Mouse (Mus musculus) limb, embryonic 13.5 days (tissue): ENCODE results near the gene Gm49396. TPM values are rescaled to one million over a fixed set of nuclear protein-coding genes. Genes with fewer than 3 reads are reported as not detected.
A peak's percentile ranks its signal among the peaks of the same experiment; 100 is the strongest.

Experiments
- ATAC-seq: fragments of 200-750 bp; cut with Nextera tagmentation; 2 replicates; pipeline ENCODE4 v1.8.0; 2017; ENCODE audit warnings: low read depth, moderate number of reproducible peaks, moderate TSS enrichment; ENCODE audit not compliant: low FRiP score
- H3K27ac ChIP-seq: fragments of 300-500 bp; sonication (generic); 2 replicates; pipeline ENCODE4 v1.5.1; 2015; ENCODE audit warnings: inconsistent platforms, mild to moderate bottlenecking, moderate library complexity
- H3K27me3 ChIP-seq: fragments of 300-500 bp; sonication (generic); 2 replicates; pipeline ENCODE4 v1.6.1; 2015; ENCODE audit warnings: mild to moderate bottlenecking, inconsistent platforms
- H3K36me3 ChIP-seq: fragments of 300-500 bp; sonication (generic); 2 replicates; pipeline ENCODE4 v1.6.1; 2015; ENCODE audit warnings: inconsistent platforms, mild to moderate bottlenecking, moderate library complexity
- H3K4me1 ChIP-seq: fragments of 300-500 bp; sonication (generic); 2 replicates; pipeline ENCODE4 v1.6.1; 2015; ENCODE audit warnings: inconsistent platforms
- H3K4me2 ChIP-seq: fragments of 300-500 bp; sonication (generic); replicated peaks from 2 replicates; pipeline ENCODE4 v1.6.1; 2015; ENCODE audit warnings: inconsistent platforms, mild to moderate bottlenecking, moderate library complexity
- H3K4me3 ChIP-seq: fragments of 300-500 bp; sonication (generic); 2 replicates; pipeline ENCODE4 v1.5.1; 2015; ENCODE audit warnings: moderate library complexity, mild to moderate bottlenecking, inconsistent platforms
- H3K9ac ChIP-seq: fragments of 300-500 bp; sonication (generic); 2 replicates; pipeline ENCODE4 v1.6.1; 2015; ENCODE audit warnings: mild to moderate bottlenecking, inconsistent platforms
- H3K9me3 ChIP-seq: fragments of 300-500 bp; sonication (generic); 2 replicates; pipeline ENCODE4 v1.6.1; 2016; ENCODE audit warnings: inconsistent platforms
- WGBS: fragments of 180-500 bp; shearing (Covaris S2); methylation state at CpG from one replicate; pipeline ENCODE4 v1.1.7; 2015; 5-methylcytosine and 5-hydroxymethylcytosine counted together
- polyA plus RNA-seq: library from polyadenylated mRNA; unstranded; fragments of >200 nt; fragmentation: Nextera tagmentation; extraction: Ambion mirVana; gene quantifications from 2 replicates; pipeline ENCODE4 v1.2.1, GENCODE M21; 2015

The Gm49396 gene
- polyA plus RNA-seq, 1 experiment from 2014 or later = 14.1 TPM

DNA sequence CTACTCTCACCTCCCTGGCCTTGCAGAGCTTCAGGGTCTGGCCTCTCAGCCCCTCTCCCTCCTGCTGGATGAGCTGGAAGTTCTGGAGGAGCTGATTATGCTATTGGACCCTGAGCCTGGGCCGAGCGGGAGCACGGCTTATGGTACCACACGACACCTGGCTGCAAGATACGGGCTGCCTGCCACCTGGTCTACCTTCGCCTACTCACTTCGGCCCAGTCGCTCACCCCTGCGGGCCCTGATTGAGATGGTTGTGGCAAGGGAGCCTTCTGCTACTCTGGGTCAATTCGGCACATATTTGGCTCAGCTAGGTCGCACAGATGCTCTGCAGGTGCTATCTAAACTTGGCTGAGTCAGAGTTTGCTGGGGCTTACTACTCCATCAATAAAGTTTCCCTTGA, 4.4 kb downstream of the Gm49396 start:
- no peaks in the 10 kb centered on the region for H3K9me3 ChIP-seq
- ATAC-seq = no peak
- H3K4me3 ChIP-seq = no peak overlapping the region
- no peak overlapping the region for H3K27ac ChIP-seq
- peaks cover 70% of the 10 kb centered on the region for H3K36me3 ChIP-seq
- peaks cover 7% of the 10 kb centered on the region for H3K4me1 ChIP-seq
- 91% methylated on average over 11 of the region's 11 CpGs for WGBS
- no peak overlapping the region for H3K9ac ChIP-seq
- no peaks in the 10 kb centered on the region for H3K27me3 ChIP-seq
- no peak overlapping the region for H3K4me2 ChIP-seq

DNA sequence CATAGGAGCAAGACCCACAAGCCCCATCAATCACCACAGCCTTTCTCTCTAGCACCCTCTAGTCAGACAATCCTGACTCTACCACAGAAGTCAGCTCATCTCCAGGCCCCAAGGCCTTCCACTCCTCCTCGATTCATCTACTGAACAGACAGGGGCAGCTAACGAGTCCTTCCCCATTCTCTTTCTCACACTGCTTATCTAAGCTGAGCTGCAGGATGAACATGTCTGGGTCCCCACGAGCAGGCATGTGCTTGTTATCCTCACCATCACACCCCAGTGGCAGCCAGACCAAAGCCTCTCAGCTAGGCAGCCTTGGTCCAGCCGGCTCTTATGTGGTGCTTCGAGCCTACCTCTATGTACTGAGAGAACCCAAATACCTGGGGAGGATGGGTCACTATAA, 9.2 kb downstream of the Gm49396 start:
- no peak for ATAC-seq
- H3K9me3 ChIP-seq = no peaks in the 10 kb centered on the region

DNA sequence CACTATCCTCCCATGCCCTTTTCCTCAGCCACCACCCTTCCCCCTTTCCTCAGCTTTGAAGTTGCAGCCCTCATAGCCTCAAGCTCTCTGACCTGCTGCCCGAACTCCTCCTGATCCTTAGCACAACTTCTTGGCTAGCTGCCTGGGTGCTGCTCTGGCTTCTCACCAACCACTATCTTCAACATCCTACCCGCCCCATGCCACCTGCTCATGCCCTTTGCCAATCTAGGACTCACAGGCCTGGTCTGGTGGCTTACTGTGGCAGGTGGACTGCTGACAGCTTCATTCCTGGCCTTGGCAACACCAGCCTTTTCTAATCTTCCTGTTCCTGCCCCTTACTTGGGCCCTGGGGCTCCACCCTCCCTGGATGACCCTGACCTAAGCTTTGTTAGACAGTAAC, 9.8 kb downstream of the Gm49396 start:
- 87% methylated on average over 2 of the region's 2 CpGs for WGBS
- Histone ChIP-seq H3K27ac (no peak overlapping the region), H3K9ac (no peak overlapping the region), H3K36me3 (peaks cover 97% of the 10 kb centered on the region), H3K9me3 (no peaks in the 10 kb centered on the region), H3K4me2 (no peak overlapping the region), H3K4me3 (no peak overlapping the region), H3K27me3 (no peaks in the 10 kb centered on the region), H3K4me1 (no peaks in the 10 kb centered on the region)
- ATAC-seq = no peak

More for the DNA sequence above, 9.2 kb downstream of the Gm49396 start:
- 91% methylated on average over 5 of the region's 5 CpGs for WGBS
- no peak overlapping the region for H3K9ac ChIP-seq
- no peak overlapping the region for H3K4me2 ChIP-seq
- peaks cover 95% of the 10 kb centered on the region for H3K36me3 ChIP-seq
- no peak overlapping the region for H3K4me3 ChIP-seq
- no peak overlapping the region for H3K27ac ChIP-seq
- no peaks in the 10 kb centered on the region for H3K4me1 ChIP-seq
- no peaks in the 10 kb centered on the region for H3K27me3 ChIP-seq

DNA sequence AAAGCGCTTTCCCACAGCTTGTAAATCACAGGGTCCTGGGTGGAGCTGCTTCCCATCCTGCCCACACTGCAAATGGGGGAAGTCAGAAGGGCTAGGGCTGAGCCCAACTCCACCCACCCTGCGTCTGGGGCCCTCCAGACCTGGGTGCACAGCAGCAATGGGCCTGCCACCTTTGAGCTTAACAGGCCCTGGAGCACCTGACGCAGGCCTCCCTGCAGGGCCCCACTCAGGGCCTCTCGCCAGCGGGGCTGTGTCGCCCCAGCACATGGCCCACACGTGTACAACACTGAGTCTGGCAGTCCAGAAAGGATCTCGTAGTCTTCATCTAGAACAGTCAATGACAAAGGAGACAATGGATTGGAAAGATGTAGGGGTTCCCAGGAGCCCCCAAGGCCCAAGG, 16.8 kb downstream of the Gm49396 start:
- Histone ChIP-seq H3K4me1 (no peaks in the 10 kb centered on the region), H3K27me3 (no peaks in the 10 kb centered on the region), H3K9me3 (no peaks in the 10 kb centered on the region), H3K4me2 (no peak overlapping the region), H3K4me3 (no peak overlapping the region), H3K9ac (no peak overlapping the region), H3K36me3 (peaks cover 100% of the 10 kb centered on the region), H3K27ac (no peak overlapping the region)
- no peak for ATAC-seq
- WGBS = 92% methylated on average over 8 of the region's 8 CpGs

DNA sequence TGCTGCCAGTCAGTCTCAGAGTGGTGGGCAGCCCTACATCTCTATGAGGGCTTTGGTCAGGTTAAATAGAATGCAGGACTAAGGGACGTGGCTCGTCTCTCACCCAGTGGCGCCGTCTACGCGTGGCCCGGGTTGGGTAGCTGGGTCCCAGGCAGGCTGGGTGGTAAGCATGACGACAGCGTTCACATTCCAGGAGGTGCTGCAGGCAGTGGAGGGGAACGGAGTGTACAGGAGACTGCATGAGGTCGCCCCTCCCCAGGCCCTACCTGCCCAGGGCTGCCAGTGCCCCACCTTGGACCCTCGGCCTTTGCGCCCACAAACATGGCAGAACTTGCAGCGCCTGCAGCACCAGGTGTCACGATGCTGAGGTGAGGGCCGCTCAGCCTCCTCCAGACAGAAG, 18.4 kb downstream of the Gm49396 start:
- Histone ChIP-seq H3K4me2 (no peak overlapping the region), H3K27me3 (no peaks in the 10 kb centered on the region), H3K9me3 (no peaks in the 10 kb centered on the region), H3K4me1 (peaks cover 1% of the 10 kb centered on the region), H3K36me3 (peaks cover 100% of the 10 kb centered on the region), H3K9ac (no peak overlapping the region), H3K4me3 (no peak overlapping the region), H3K27ac (no peak overlapping the region)
- no peak for ATAC-seq
- 94% methylated on average over 16 of the region's 16 CpGs for WGBS

DNA sequence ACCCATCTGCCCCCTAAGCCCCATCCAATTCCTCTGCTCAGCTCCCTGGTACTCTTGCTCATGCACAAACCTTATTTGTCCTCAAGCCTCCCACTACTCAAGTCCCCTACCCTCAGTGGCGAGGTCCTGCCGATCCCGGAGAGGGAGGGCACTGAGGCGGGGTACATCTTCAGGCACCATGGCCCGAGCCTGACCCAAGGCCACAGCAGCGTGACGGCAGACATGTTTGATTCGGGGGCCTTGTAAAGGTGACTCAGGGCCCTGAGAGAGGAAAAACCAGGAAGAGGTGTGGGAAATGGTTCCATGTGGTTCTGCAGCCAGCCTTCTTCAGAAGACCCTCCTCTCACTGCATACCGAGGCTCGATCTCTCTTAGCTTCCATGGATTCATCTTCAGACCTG, 21.2 kb downstream of the Gm49396 start:
- H3K9me3 ChIP-seq = no peaks in the 10 kb centered on the region
- H3K4me3 ChIP-seq = no peak overlapping the region
- no peak overlapping the region for H3K4me2 ChIP-seq
- peaks cover 75% of the 10 kb centered on the region for H3K36me3 ChIP-seq
- WGBS = 94% methylated on average over 10 of the region's 10 CpGs
- peaks cover 13% of the 10 kb centered on the region for H3K4me1 ChIP-seq
- no peak overlapping the region for H3K9ac ChIP-seq
- ATAC-seq = no peak
- no peaks in the 10 kb centered on the region for H3K27me3 ChIP-seq
- no peak overlapping the region for H3K27ac ChIP-seq

DNA sequence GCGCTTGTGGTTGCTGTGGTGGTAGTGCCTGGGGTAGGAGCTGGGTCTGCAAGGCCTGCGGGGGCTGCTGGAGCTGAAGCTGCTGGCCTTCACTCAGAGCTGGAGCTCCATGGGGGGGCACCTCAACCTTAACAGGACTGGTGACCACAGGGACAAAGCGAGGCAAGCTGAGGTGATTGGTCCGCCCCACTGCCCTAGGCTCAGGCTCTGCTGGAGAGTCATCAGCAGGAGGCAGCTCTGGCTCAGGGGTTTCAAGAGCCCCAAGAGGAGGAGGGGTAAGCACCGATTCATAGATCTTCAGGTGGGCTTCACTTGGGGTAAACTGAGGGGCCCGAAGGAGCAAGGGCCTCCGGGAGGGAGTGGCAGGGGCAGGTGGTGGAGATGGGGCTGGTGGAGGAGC, 22.0 kb downstream of the Gm49396 start:
- peaks cover 20% of the 10 kb centered on the region for H3K4me1 ChIP-seq
- 93% methylated on average over 7 of the region's 7 CpGs for WGBS
- peaks cover 67% of the 10 kb centered on the region for H3K36me3 ChIP-seq
- H3K27ac ChIP-seq = no peak overlapping the region
- no peak overlapping the region for H3K9ac ChIP-seq
- H3K9me3 ChIP-seq = no peaks in the 10 kb centered on the region
- H3K4me2 ChIP-seq = no peak overlapping the region
- no peaks in the 10 kb centered on the region for H3K27me3 ChIP-seq
- H3K4me3 ChIP-seq = no peak overlapping the region
- no peak for ATAC-seq

DNA sequence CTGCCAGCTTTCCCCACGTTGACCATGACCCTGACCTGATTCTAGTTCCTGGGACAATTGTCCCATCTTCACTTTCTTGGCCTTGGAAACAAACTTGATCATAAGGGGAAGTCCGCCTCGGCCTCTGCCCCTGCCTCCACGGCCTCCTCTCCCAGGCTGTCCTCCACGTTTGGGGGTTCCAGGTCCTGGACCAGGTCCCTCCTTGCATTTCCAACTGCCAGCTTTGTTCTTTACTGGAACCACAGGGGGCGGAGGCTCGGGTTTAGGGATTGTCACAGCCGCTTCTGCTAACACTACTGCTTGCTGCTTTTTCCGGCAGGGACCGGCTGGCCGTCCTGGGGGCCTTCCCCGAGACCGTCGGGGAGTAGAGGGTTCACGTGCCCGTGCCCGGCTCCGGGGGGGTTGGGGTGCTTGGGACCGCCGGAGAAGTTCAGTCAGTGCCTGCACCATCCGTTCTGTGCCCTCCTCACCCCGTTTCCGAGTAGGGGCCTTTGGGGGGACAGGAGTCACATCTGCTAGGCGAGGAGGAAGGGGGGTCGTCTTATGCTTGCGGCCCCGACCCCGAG, 23.4 kb downstream of the Gm49396 start:
- H3K27me3 ChIP-seq = no peaks in the 10 kb centered on the region
- peak overlapping the region; percentile 99 for H3K9ac ChIP-seq
- peak overlapping the region; percentile 96 for H3K4me2 ChIP-seq
- H3K9me3 ChIP-seq = no peaks in the 10 kb centered on the region
- no peak overlapping the region for H3K27ac ChIP-seq
- H3K36me3 ChIP-seq = peaks cover 53% of the 10 kb centered on the region
- 90% methylated on average over 28 of the region's 28 CpGs for WGBS
- ATAC-seq = no peak
- peaks cover 22% of the 10 kb centered on the region for H3K4me1 ChIP-seq
- peak overlapping the region; percentile 97 for H3K4me3 ChIP-seq

DNA sequence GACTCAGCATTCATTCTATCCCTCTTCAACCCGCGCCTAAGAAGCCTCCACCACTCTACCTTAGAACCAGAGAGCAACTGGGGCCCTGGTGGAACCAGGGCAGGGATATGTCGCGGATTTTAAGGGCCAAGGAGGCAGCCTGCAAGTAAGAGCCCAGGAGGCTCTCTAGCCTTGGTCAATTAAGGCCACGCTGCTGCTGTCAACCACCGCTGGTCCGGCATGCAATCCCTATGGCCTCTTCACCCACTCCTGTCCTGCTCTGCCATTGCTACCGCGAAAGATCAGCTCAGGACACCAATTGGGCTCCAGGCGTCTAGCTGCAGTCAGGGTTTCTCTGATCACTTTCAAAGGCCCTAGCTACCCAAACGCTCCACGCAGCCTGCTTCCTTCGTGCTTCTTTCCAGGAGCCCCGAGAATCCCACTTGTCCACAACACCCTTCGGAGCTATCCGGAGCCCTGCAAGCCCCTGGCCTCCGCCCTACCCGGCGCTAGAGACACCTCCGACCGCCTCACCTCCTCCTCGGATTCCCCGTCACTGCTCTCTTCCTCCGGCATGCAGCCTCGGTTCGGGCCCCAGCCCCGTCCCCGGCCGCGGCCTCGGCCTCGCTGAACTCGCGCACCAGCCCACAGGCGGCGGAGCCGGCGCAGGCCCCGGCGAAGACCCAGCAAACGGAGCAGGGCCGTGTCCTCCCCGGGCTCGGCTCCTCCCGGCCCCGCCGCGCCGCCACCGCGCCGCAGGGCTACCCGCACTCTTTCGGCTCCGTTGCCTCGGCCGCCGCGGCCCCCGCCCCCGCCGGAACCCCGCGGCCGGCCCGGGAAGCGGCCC, 24.9 kb downstream of the Gm49396 start:
- H3K9ac ChIP-seq = peak overlapping the region; percentile 99
- peak; percentile 22 for ATAC-seq
- H3K27me3 ChIP-seq = 0 out of 2 replicates have a peak, but pooled peaks cover 2% of the 10 kb centered on the region
- under 1% methylated on average over 44 of the region's 67 CpGs for WGBS
- peaks cover 22% of the 10 kb centered on the region for H3K4me1 ChIP-seq
- H3K4me3 ChIP-seq = peak overlapping the region; percentile 97
- peaks cover 38% of the 10 kb centered on the region for H3K36me3 ChIP-seq
- no peaks in the 10 kb centered on the region for H3K9me3 ChIP-seq
- H3K4me2 ChIP-seq = peak overlapping the region; percentile 96
- peak overlapping the region; percentile 93 for H3K27ac ChIP-seq

DNA sequence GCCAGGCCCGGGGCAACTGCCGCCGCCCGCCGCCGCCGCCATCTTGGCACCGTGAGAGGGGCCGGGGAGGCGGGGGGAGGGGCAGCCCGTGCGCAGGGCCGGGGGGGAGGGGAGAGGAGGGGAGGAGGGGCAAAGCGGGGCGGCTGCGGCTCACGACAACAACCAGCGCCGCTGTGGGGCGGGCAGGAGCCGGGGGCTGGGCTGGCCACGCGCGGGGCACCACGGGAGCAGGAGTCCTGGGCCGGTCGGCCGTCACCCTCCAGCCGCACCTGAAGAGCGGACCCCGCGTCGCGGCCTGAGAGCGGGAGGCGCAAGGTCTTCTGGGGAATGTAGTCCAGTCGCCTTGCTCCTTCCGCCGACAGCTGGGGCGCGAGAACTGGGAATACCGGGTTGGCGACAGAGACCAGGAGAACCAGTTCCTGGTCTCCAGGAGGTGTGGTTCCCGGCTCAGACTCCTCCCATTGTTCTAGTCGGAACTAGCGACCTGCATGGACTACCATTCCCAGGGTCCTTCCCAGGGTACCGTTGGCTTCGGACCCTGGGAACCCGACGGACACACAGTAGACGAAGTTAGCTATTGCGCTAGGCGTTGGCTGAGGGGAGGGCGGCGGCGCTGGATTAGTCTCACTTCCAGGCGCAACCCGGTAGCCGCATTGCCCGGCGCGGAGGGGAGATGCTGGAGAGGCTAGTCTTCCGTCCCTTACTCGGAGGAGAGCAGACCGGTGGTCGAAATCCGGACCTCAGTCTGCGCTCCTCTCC, 25.7 kb downstream of the Gm49396 start, which contains the start of gene Kmt2b:
TSS of gene Kmt2b (minus strand) at position 51 of the 759 bp plus-strand sequence.
- Histone ChIP-seq H3K36me3 (peaks cover 30% of the 10 kb centered on the region), H3K4me1 (peaks cover 22% of the 10 kb centered on the region), H3K9me3 (no peaks in the 10 kb centered on the region), H3K27me3 (0 out of 2 replicates have a peak, but pooled peaks cover 2% of the 10 kb centered on the region), H3K4me3 (peak within 1 kb of the TSS; percentile 97), H3K4me2 (peak within 1 kb of the TSS; percentile 96), H3K27ac (peak within 1 kb of the TSS; percentile 93), H3K9ac (peak within 1 kb of the TSS; percentile 99)
- ATAC-seq = peak; percentile 96
- 2% methylated on average over 59 of the region's 68 CpGs for WGBS

DNA sequence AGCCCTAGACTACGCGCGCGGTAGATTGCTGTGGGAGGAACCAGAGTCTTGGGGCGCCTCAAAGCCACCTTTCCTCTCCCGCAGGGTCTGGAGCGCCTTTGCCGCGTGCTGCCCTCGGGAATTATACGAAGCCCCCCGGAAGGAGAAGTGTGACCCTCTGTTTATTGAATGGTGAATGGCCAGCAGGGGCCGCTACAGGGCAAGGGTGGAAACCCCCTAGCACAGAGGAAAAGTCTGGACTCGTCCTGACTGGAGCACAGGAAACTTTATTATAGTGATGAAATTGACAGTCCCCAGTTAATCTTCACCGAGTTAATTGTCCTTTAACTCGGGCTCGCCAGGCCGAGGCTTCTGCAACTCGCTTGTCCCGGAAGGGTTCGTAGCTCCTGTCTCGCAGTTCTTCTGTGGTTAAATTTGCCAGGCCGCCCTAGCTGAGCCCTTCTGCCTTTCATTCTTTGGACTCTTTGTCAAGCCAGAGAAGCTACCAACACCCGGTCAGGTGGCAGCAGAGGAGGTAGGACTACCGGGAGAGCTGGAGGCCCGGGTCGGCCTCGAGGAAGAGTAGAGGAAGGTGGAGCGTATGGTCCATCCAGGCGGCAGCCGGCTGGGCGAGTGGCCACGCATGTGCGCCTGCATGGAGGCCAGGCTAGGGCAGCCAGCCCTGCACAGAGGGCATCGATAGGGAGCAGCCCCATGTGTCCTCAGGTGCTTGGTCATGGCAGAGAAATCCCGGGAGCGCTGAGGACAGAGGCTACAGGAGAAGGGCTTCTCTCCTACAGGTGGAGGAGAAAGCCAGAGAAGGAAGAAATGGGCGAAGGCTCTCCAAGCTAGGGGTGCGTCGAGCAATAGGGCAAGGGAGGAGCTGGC, 26.5 kb downstream of the Gm49396 start:
- 24% methylated on average over 40 of the region's 40 CpGs for WGBS
- peak; percentile 55 for ATAC-seq
- Histone ChIP-seq H3K4me1 (peaks cover 22% of the 10 kb centered on the region), H3K27me3 (0 out of 2 replicates have a peak, but pooled peaks cover 5% of the 10 kb centered on the region), H3K4me3 (peak overlapping the region; percentile 97), H3K9ac (peak overlapping the region; percentile 99), H3K9me3 (no peaks in the 10 kb centered on the region), H3K27ac (peak overlapping the region; percentile 93), H3K4me2 (peak overlapping the region; percentile 76), H3K36me3 (peaks cover 22% of the 10 kb centered on the region)
